Mouse (Mus musculus) left cerebral cortex, postnatal 25 days (tissue): ENCODE data around the gene Plch1. TPM values are rescaled to one million over a fixed set of nuclear protein-coding genes. Genes with fewer than 3 reads are reported as not detected.

Experiments
- DNase-seq, 2 experiments: peaks; one replicate each; pipeline ENCODE4 v3.0.0; 2022; ENCODE audit warnings: low spot score in 2 of 2, mixed read lengths in 1 of 2
- intact Hi-C: fragments of 180-260 bp; cut with DNase I; formaldehyde crosslinking; loops from one replicate; pipeline ENCODE4 v1.15.1; 2025
- total RNA-seq, 2 experiments: library from RNA; stranded (reverse); gene quantifications; 2 replicates each; pipeline ENCODE4 v1.2.3; 2021

Gene Plch1
- 1 to 10 TPM; 7.1 to 7.9 TPM for total RNA-seq

DNA sequence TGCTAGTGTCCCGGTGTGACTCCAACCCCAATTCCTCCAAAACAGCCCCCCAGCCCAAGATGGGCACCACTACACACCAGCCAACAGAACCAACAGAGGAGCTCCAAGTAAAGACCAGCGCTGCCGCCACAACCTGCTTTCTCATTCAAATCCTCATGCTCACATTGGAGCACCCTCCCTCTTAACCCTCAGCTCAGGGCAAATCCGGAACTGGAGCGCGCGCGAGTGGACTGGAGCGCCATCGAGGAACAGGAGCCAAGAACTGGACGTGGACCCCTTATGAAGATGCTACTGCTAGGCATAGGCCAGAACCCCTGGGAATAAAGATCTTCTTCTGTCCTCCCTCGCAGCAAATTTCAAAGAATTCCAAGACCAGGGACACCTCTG, at the start of gene Plch1:
Gene Plch1 (minus strand): TSS at position 164 of the 387 bp plus-strand sequence.
- DNase-seq = peak; percentile 20 to 27
- intact Hi-C loops = loop anchor here (2.0 to 10.0 kb wide), 2 partner anchors 29 to 495 kb away; partner anchors contain the start of gene E130311K13Rik

DNA sequence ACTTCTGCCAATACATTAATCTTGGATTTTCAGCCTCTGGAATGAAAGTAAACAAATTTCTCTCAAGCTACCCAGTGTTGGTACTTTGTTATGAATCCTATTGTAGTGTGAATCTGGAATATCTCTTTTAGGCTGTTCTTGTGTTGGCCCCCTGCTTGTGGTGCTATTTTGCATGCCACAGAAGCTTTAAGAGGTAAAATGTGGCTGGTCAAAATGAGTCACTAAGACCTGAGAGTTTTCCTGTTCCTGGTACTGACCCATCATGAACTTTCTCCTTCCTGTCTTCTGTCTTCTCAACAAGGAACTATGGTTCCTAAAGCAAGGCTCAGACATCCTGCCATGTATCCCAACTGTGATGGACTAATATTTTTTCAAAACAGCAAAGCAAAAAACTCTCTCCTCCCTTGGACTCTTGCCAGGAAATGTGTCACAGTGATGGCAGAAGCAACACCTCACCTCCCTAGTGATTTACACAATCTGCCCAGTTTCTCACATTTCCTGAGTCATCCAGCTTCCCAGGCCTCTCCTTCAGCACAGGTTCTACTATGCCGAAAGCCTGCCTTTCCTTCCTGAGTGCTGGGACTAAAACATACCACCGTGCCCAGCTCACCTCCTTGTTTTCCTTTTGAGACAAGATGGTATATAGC, 42.1 kb upstream of the Plch1 start:
- DNase-seq = peak; percentile 45 to 84
- intact Hi-C loops = no loop called here

DNA sequence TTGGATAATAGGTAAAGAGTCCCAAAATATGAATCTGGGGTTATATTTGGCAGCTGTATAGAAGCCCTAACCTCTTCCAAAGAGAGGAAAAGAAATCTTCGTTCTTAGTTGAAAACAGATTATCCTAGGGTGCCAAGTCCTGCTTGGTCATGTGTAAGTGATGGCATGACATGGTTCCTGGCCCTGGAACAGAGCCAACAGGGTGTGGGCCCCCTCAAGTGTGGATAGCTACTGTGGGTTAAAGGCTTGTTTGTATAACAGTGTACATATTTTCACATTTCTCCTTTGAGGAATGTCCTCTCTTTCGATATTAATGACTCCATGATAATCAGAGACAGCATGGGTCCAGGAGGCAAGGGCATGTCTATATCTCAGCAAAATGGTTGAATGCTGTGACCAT, 39.7 kb upstream of the Plch1 start:
- intact Hi-C loops = no loop called here
- DNase-seq = no peak

DNA sequence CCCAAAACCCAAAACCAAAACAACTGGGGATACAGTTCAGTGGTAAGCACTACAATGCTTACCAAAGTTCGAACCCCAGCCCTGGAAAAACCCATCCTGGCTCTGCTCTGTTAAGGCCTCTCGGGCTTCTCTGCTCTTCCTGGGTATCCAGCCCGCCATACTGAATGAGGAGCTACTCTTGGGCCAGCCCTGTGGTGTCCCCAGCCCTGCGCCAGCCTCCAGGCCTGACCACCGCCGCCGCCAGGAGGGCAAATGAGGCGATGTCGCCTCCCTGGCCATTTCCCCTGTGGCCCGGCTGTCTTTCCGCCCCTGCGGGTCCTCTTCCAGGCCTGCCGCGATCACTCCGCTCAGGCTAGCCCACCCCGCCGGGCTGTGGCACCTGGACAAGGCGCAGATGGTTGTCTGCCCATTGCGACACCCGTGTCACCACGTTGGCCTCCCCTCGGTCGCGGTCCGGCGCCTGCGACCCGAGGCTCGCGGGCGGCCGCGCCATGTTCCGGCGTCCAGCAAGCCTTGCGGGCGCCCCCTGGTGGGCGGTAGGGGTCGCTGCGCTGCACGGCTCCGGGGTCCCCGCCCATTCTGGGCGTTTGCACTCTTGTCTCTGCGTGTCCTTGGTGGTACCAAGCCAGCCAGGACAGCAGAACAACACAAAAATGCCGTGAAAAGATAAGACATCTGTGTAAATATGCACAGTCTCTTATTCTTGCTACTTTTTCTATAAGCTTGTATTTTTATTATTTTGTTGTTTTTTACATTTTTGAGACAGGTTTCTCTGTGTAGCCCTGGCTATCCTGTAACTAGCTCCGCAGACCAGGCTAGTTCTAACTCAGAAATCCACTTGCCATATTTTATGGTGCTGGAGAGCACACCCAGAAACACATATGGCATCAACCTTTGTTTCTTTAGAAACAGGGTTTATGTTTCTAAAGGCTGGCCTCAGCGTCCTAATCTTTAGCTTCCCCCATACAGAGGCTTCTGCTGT, 29.9 kb upstream of the Plch1 start, which contains the start of gene E130311K13Rik:
Gene E130311K13Rik (minus strand): TSS at position 595 of the 982 bp plus-strand sequence.
- intact Hi-C loops = loop anchor here (2.0 kb wide), 2 partner anchors 30 to 374 kb away; partner anchors contain the start of gene Plch1
- DNase-seq = peak; percentile 89 to 92

DNA sequence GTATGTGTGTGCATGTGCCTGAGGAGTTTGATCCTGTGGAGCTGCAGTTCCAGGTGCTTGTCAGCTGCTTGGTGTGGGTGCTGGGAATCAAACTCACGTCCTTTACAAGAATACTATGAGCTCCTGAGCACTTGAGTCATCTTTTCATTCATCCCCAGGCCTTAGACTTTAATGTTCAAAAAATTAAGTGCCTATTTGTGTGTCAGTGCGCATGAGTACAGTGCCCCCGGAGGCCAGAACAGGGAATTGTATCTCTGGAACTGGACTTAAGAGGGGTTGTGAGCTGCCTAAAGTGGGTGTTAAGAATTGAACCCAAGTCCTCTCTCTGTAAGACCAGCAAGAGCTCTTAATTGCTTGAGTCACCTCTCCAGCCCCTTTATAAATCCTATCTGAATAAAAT, 20.4 kb upstream of the Plch1 start:
- intact Hi-C loops = no loop called here

DNA sequence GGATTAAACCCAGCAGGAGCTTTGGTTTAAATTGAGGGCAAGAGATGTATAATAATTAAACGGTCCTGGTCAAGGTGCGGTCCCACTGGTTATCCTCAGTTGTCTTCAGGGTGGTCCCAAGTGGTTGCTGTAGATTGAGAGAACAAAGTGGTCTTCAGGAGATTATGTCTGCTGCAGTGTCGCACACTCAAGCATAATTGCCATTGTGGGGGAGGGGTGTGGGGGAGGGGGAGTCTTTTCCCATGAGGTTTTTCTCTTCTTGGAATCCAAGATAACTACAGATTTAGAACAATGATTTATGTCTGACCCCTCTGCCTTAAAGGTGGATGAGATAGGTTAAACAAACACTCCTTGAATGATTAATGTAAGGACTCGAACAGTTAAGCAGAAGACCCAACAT, 11.0 kb upstream of the Plch1 start:
- intact Hi-C loops = no loop called here
- DNase-seq = no peak

More for the DNA sequence above, 20.4 kb upstream of the Plch1 start:
- no peak for DNase-seq

DNA sequence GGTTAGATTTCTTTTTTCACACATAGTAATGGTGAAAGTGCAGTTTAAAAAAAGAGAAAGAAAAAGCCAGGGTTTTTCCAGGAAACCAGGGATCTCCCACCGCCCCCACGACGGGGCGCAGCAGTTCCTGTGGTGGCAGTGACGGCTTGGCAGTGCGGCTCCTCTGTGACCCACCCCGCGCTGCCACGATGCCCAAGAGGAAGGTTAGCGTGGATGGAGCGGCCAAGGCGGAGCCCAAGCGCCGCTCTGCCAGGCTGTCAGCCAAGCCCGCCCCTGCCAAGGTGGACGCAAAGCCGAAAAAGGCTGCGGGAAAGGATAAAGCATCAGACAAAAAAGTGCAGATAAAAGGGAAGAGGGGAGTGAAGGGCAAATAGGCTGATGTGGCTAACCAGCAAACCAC, 6.0 kb upstream of the Plch1 start:
- DNase-seq = no peak
- intact Hi-C loops = no loop called here

DNA sequence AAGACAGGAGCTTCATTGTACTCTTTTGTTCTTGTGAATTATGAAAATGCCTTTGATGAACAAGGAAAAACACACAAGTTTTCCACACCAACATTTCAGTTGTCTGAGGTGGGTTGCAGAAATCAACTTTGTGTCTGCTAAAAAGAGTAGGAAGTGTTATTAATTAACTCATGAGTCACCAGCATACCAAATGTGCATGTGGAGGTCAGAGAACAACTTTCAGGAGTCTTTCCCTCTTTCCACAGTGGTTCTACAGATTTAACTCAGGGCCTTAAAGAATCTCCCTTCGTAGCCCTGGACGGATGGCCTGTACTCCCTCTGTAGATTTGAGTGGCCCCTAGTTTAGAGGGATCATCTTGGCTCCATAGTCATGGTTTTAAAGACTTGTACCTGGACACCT, 4.9 kb upstream of the Plch1 start:
- DNase-seq = no peak
- intact Hi-C loops = no loop called here

DNA sequence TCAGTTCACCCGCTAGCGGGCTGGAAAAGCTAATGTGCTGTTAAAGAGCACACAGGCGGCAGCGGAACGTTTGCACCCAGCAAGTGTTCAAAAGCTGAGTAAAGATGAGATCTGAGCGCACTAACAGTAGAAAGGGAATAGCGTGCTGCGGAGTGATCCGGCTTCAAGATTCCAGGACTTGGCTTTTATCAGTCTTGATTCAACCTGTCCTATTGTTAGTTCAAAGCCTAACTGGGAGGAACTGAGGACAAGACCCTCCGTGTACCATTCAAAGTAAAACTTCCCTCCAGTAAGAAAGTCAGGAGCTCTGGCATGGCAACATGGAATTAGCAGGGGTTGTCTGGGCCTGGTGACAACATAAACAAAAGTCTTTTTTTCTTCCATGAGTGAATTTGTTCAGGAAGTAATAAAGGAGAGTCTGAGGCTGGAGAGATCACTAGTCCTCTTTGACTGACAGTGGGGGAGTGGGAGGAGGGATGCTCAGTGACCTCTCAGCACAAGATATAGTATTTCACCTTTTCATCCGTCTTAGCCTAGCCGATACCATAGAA, 824 bp upstream of the Plch1 start:
- intact Hi-C loops = no loop called here
- DNase-seq = peak in 1 of 2 experiments; percentile 15

DNA sequence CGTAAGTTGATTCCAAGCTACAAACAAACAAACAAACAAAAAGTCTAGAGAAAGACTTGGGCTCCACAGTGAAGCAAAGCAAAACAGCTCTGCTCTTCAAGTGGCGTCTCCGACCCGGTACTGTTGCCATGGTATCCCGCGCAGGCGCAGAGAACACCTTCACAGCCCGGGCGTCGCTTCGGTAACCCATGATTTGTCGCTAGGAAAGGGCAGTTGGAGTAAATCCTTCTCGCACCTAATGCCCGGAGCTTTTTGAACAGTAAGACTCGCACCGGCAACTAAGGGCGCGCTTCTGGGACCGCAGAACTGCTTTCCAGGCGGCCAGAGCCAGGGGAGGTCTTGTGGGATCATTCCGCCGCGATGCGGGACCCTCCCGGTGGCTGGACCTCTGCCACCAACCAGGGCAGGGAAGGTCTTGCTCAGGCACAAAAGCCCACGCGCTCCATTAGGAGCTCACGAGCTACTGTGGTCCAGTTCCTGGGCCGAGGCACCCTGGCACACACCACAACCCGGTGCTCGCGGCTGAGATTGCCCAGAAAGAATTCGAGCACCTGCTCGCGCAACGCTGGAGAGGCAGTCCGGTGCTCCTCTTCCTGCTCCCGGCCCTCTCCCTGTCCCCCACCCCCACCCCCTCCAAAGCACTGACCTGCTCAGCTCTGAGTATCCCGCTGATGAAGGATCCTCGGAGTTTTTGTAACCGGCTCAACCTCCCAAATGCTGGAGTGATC, 527 bp downstream of the Plch1 start:
- intact Hi-C loops = loop anchor here (2.0 to 10.0 kb wide), 2 partner anchors 30 to 494 kb away; partner anchors contain the start of gene E130311K13Rik
- peak; percentile 84 to 86 for DNase-seq

DNA sequence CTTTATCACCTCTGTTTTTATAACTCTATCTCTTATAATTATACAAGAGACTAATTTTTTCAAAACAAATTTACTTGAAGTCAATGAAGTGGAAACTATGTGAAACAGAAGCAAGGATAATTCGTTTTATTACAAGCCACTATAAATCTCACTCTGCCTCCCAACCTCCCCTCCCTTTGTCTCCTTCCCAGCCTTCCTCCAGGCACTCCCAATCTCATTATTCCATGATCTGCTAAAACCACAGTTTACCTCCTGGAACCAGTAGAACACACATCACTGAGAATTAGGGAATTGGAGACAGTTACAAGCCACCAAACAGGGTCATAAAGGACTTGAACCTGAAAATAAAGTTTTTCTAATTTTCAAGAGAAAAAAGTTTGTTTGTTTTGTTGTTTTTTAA, 2.1 kb downstream of the Plch1 start:
- intact Hi-C loops = loop anchor here (10.0 kb wide), 1 partner anchor 492 kb away; no protein-coding TSS in a partner anchor
- DNase-seq = no peak

DNA sequence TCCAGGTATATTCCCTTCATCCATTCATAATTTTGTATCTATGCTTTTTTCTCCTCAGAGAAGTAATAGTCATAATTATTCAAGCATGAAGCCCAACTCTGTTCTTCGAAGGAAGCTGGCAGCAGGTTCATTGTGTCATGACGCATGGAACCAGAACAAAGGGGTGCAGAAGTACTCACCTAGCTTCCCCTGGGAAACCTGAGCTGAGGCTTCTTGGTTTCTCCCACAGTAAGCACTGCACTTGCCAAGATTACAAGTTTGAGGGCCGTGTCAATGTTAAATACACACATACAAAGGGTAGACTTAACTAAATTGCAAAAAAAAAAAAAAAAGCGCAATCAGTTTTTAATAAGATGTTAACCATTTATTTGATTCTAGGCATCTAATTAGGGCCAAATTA, 3.0 kb downstream of the Plch1 start:
- intact Hi-C loops = loop anchor here (10.0 kb wide), 1 partner anchor 492 kb away; no protein-coding TSS in a partner anchor
- DNase-seq = no peak

DNA sequence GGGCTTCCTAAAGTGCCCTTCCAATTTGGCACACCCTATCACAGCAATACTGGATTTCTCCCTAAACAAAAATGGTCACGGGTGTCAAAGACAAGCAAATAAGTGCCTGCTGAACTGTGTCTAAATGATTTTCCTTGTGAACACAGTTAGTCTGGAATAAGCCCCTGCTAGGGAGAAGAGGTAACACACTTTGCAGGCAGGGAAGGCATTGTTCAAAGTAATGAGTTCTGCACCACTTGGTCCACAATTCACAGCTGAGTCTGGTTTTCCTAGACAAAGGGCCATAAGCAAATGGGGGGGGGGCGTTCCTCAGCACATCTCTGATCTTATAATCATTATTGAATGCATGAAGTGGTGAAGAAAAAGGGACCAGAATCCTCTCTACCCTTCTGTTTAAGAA, 3.5 kb downstream of the Plch1 start:
- intact Hi-C loops = loop anchor here (10.0 kb wide), 1 partner anchor 491 kb away; no protein-coding TSS in a partner anchor
- DNase-seq = no peak

DNA sequence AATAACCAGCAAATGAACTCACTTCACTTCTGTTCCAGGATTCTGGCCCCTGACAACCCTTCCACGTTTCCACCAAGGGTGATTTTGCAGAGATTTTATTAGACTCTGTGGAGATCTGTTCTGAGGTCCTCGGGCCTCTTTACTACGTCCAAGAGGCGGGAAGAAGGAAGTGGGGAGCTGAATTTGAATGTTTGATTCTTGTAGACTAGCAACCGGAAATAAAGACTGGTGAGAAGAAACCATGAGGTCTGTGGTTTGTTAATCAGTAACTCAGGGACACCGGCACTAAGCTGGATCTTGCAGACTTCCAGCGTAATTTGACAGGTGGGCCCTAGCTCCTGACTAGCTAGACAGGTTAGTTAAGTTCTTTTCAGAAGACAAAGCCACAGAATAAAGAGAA, 5.6 kb downstream of the Plch1 start:
- intact Hi-C loops = loop anchor here (10.0 kb wide), 1 partner anchor 489 kb away; no protein-coding TSS in a partner anchor
- no peak for DNase-seq

DNA sequence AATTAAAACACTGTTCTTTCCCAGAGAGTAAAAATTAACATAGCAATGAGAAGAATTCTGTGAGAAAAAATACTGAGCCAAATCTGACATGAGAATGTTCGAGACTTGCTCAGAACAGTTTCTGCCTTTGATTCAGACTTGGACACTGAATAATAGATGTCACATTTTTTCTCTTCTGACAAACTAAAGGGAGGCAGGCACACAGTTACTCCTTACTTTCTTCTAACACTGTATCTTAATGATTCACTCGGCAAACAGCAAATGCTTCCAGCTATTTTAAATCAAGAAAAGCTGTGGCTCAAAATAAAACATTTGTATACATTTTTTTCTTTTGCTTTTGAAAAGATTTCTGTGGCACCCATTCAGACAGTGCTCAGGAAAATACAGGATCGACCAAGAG, 7.1 kb downstream of the Plch1 start:
- intact Hi-C loops = loop anchor here (10.0 kb wide), 1 partner anchor 487 kb away; no protein-coding TSS in a partner anchor
- peak in 1 of 2 experiments; percentile 45 for DNase-seq

DNA sequence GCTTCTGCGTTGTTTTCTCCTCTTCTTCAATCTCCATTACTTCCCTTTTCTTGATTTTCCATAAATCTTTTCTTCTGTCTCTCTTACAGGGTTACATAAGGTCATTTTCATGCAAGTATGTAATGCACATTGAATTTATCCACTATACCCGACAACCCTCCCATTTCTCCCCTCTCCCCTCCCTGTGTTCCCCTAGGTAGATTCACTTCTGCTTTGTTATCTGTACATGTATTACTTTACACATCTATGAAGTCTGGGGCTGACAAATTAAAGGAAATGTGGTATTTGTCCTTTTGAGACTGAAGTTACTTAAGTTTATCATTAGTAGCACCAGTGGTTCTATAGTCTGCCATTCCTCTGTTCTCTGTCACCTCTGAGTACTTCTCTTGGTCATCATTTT, 18.2 kb downstream of the Plch1 start:
- no peak for DNase-seq

DNA sequence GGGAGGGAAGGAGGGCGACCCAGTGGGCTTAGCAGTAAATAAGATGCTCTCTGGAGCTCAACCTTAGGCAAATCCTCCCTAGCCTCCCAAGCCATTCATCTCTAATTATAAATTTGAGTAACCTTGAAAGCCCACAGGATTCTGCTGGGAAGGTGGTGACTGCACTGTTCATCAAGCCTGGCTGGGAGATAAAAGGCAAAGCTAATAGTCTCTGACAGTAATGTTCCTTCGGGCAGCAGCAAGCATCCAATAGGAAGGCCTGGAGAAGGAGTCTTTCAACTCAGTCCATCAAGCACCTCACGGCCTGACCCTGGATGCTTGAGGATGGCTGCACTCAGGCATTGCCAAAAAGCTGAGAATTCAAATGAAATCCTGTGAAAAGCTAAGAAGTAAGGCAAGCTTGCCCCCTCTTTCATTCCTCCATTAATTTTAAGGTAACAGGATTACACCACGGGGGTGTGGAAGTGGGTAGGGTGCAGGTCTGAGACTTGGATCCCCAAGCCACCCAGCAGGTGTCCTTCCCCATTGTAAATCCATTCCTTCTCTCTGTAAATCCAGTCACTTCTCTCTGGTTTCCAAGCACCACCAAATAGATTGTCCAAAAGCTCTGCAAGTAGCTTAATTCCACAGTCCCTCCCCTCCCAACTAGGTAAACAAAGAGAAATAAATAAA, 20.1 kb downstream of the Plch1 start:
- intact Hi-C loops = no loop called here

More for the DNA sequence above, 18.2 kb downstream of the Plch1 start:
- intact Hi-C loops = no loop called here

DNA sequence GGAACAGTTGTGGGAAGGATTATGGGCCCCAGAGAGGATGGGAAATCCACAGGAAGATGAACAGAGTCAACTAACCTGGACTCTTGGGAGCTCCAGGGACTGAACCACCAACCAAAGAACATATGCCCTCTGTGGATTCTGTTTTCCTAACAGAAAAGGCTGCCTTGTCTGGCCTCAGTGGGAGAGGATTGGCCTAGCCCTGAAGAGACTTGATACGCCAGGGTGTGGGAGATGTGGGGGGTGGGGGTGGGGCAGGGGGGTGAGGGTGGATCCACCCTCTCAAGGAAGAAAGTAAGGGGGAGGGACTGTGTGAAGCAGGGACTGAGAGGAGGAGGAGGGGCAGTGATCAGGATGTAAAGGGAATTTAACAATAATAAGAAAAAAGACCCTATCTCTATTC, 26.5 kb downstream of the Plch1 start:
- intact Hi-C loops = loop anchor here (5.0 kb wide), 1 partner anchor 1341 kb away; no protein-coding TSS in a partner anchor
- DNase-seq = no peak

More for the DNA sequence above, 20.1 kb downstream of the Plch1 start:
- no peak for DNase-seq
